Mouse (Mus musculus): ENCODE measurements at regions not wholly inside any gene's neighbourhood (a gene's known extent, or its start where the extent isn't known, plus 50 kb on each side); places are given as distances from the start of the nearest gene placed in this dataset.

- no peak for TF ChIP-seq CTCF (IDR thresholded peaks at IDR 0.05; ENCODE audit: low read depth)
- TF ChIP-seq EP300 (optimal IDR thresholded peaks at IDR 0.05) = no peak
Measured at GRCm38 (mm10) chr13:70124860-70125545, 322.8 kb downstream of the Med10 start.

Data from stomach, postnatal 0 days (tissue).